Mouse (Mus musculus): Measurements from ENCODE around the gene Usmg5.

The Usmg5 gene

GRCm38 (mm10) chr19:47053471-47053870 lies 37.0 kb downstream of the Usmg5 start:
- peak; percentile 72 for DNase-seq

- no peak for DNase-seq
These were observed 37.5 kb downstream of the Usmg5 start for GRCm38 (mm10) chr19:47052927-47053326.

- DNase-seq, result peak; percentile 86
These were observed 40.0 kb downstream of the Usmg5 start, which contains the start of gene Pcgf6 for GRCm38 (mm10) chr19:47050271-47051032. Gene Pcgf6, minus strand, starts transcription at chr19:47050906.

- no peak for DNase-seq
These were observed 40.6 kb downstream of the Usmg5 start for GRCm38 (mm10) chr19:47049840-47050239.

- no peak for DNase-seq
These were observed 41.4 kb downstream of the Usmg5 start for GRCm38 (mm10) chr19:47049061-47049460.

- DNase-seq, result no peak
These were observed 43.1 kb downstream of the Usmg5 start for GRCm38 (mm10) chr19:47047236-47047833.

GRCm38 (mm10) chr19:47046343-47046742 lies 44.1 kb downstream of the Usmg5 start:
- DNase-seq, result no peak

GRCm38 (mm10) chr19:47043608-47044007 lies 46.8 kb downstream of the Usmg5 start:
- no peak for DNase-seq

GRCm38 (mm10) chr19:47040720-47041473 lies 49.5 kb downstream of the Usmg5 start:
- DNase-seq, result no peak

- DNase-seq, result no peak
These were observed 53.9 kb downstream of the Usmg5 start for GRCm38 (mm10) chr19:47036596-47036995.

- no peak for DNase-seq
These were observed 55.5 kb downstream of the Usmg5 start for GRCm38 (mm10) chr19:47034916-47035315.

Measured in kidney, adult 11 months (tissue).